Mouse (Mus musculus): Measurements from ENCODE around the gene B3galt4. TPM values are rescaled to one million over a fixed set of nuclear protein-coding genes. Genes with fewer than 3 reads are reported as not detected.

B3galt4 gene
- total and polyA plus RNA-seq, 3 experiments: 2.2 to 2.9 TPM; not detected in 1

- Histone ChIP-seq H3K9ac (ENCODE audit: control insufficient read depth, low read depth, low read length, poor library complexity, severe bottlenecking) (no peak overlapping the region), H3K36me3 (ENCODE audit: control insufficient read depth in 1 of 2, insufficient read depth in 2 of 2, low read length in 2 of 2) (peaks cover 0 to 12% of the 10 kb centered on the region in 2 experiments), H3K79me2 (ENCODE audit: control insufficient read depth, insufficient read depth, low read length, poor library complexity) (peaks cover 37% of the 10 kb centered on the region), H3K4me3 (ENCODE audit: control insufficient read depth in 1 of 2, insufficient read depth in 1 of 2, low read depth in 2 of 2, low read length in 2 of 2) (no peak overlapping the region), H3K4me1 (ENCODE audit: control insufficient read depth in 1 of 2, insufficient read depth in 2 of 2, low read length in 2 of 2) (peaks cover 4 to 16% of the 10 kb centered on the region in 2 experiments; a peak in 2 of 4 replicates), H3K27ac (ENCODE audit: control insufficient read depth, low read depth, low read length) (no peak overlapping the region), H3K27me3 (ENCODE audit: control insufficient read depth in 1 of 2, insufficient read depth in 2 of 2, low read length in 2 of 2) (no peaks in the 10 kb centered on the region), H3K9me3 (replicated peaks; ENCODE audit: insufficient read depth, low read length) (no peaks in the 10 kb centered on the region)
- DNase-seq (ENCODE audit: low read depth, low spot score): no peak
- no peak for TF ChIP-seq SIN3A (IDR thresholded peaks at IDR 0.05; ENCODE audit: low read length)
These were observed 38.0 kb downstream of the B3galt4 start for GRCm38 (mm10) chr17:33913264-33913663.

- H3K36me3 ChIP-seq (ENCODE audit: control insufficient read depth in 1 of 2, insufficient read depth in 2 of 2, low read length in 2 of 2): peaks cover 0 to 16% of the 10 kb centered on the region in 2 experiments
These were observed 39.4 kb downstream of the B3galt4 start for GRCm38 (mm10) chr17:33911813-33912414.

GRCm38 (mm10) chr17:33911052-33911812, 40.1 kb downstream of the B3galt4 start:
- peaks cover 32% of the 10 kb centered on the region for H3K79me2 ChIP-seq (ENCODE audit: control insufficient read depth, insufficient read depth, low read length, poor library complexity)
- H3K4me1 ChIP-seq (ENCODE audit: control insufficient read depth in 1 of 2, insufficient read depth in 2 of 2, low read length in 2 of 2): peaks cover 4 to 20% of the 10 kb centered on the region in 2 experiments; a peak in 3 of 4 replicates

More at GRCm38 (mm10) chr17:33911813-33912414, 39.4 kb downstream of the B3galt4 start:
- no peak overlapping the region for H3K9ac ChIP-seq (ENCODE audit: control insufficient read depth, low read depth, low read length, poor library complexity, severe bottlenecking)
- H3K27me3 ChIP-seq (ENCODE audit: control insufficient read depth in 1 of 2, insufficient read depth in 2 of 2, low read length in 2 of 2): no peaks in the 10 kb centered on the region
- no peak for DNase-seq (ENCODE audit: low read depth, low spot score)
- no peak for TF ChIP-seq MAZ (IDR thresholded peaks at IDR 0.05; ENCODE audit: low read depth, low read length)
- TF ChIP-seq KAT2A (conservative IDR thresholded peaks at IDR 0.05; ENCODE audit: low read depth, low read length): no peak
- TF ChIP-seq MAX (IDR thresholded peaks at IDR 0.05; ENCODE audit: low read length): no peak
- no peak for TF ChIP-seq ZNF384 (IDR thresholded peaks at IDR 0.05; ENCODE audit: low read depth, low read length)
- no peak for TF ChIP-seq USF2 (IDR thresholded peaks at IDR 0.05; ENCODE audit: borderline replicate concordance in 1 of 2, insufficient read depth in 1 of 2, low read depth in 1 of 2, low read length in 2 of 2)
- TF ChIP-seq TCF12 (IDR thresholded peaks at IDR 0.05; ENCODE audit: low read depth, low read length): no peak
- TF ChIP-seq NRF1 (IDR thresholded peaks at IDR 0.05; ENCODE audit: insufficient read depth, low read depth, low read length, poor library complexity, severe bottlenecking): no peak
- TF ChIP-seq MYB (IDR thresholded peaks at IDR 0.05; ENCODE audit: low read depth, low read length): no peak
- TF ChIP-seq USF1 (IDR thresholded peaks at IDR 0.05; ENCODE audit: low read depth, low read length): no peak
- TF ChIP-seq RAD21 (IDR thresholded peaks at IDR 0.05; ENCODE audit: low read depth, low read length): no peak
- no peak for TF ChIP-seq NELFE (IDR thresholded peaks at IDR 0.05; ENCODE audit: low read depth, low read length)
- no peak for TF ChIP-seq ETS1 (IDR thresholded peaks at IDR 0.05; ENCODE audit: low read depth, low read length)
- no peak for TF ChIP-seq ZMIZ1 (IDR thresholded peaks at IDR 0.05; ENCODE audit: low read depth, low read length)
- TF ChIP-seq POLR2AphosphoS2 (IDR thresholded peaks at IDR 0.05; ENCODE audit: low read length): no peak
- no peak for TF ChIP-seq GABPA (IDR thresholded peaks at IDR 0.05; ENCODE audit: low read depth, low read length)
- TF ChIP-seq SMC3 (IDR thresholded peaks at IDR 0.05; ENCODE audit: low read depth, low read length): no peak
- TF ChIP-seq TAL1 (IDR thresholded peaks at IDR 0.05; ENCODE audit: low read length): no peak
- TF ChIP-seq MYC (IDR thresholded peaks at IDR 0.05; ENCODE audit: low read depth, low read length): no peak
- H3K27ac ChIP-seq (ENCODE audit: control insufficient read depth, low read depth, low read length): no peak overlapping the region
- no peaks in the 10 kb centered on the region for H3K9me3 ChIP-seq (replicated peaks; ENCODE audit: insufficient read depth, low read length)
- peaks cover 36% of the 10 kb centered on the region for H3K79me2 ChIP-seq (ENCODE audit: control insufficient read depth, insufficient read depth, low read length, poor library complexity)
- H3K4me1 ChIP-seq (ENCODE audit: control insufficient read depth in 1 of 2, insufficient read depth in 2 of 2, low read length in 2 of 2): peaks cover 4 to 20% of the 10 kb centered on the region in 2 experiments; a peak in 3 of 4 replicates
- no peak overlapping the region for H3K4me3 ChIP-seq (ENCODE audit: control insufficient read depth in 1 of 2, insufficient read depth in 1 of 2, low read depth in 2 of 2, low read length in 2 of 2)

More at GRCm38 (mm10) chr17:33911052-33911812, 40.1 kb downstream of the B3galt4 start:
- no peak for DNase-seq (ENCODE audit: low read depth, low spot score)
- Histone ChIP-seq H3K36me3 (ENCODE audit: control insufficient read depth in 1 of 2, insufficient read depth in 2 of 2, low read length in 2 of 2) (peaks cover 0 to 16% of the 10 kb centered on the region in 2 experiments), H3K27me3 (ENCODE audit: control insufficient read depth in 1 of 2, insufficient read depth in 2 of 2, low read length in 2 of 2) (no peaks in the 10 kb centered on the region), H3K9me3 (replicated peaks; ENCODE audit: insufficient read depth, low read length) (no peaks in the 10 kb centered on the region), H3K4me3 (ENCODE audit: control insufficient read depth in 1 of 2, insufficient read depth in 1 of 2, low read depth in 2 of 2, low read length in 2 of 2) (no peak overlapping the region), H3K9ac (ENCODE audit: control insufficient read depth, low read depth, low read length, poor library complexity, severe bottlenecking) (no peak overlapping the region), H3K27ac (ENCODE audit: control insufficient read depth, low read depth, low read length) (no peak overlapping the region)
- TF ChIP-seq MEF2A (IDR thresholded peaks at IDR 0.05; ENCODE audit: extremely low read depth, insufficient replicate concordance, low read depth, low read length, poor library complexity, severe bottlenecking): no peak
- no peak for TF ChIP-seq SMC3 (IDR thresholded peaks at IDR 0.05; ENCODE audit: low read depth, low read length)
- TF ChIP-seq ETS1 (IDR thresholded peaks at IDR 0.05; ENCODE audit: low read depth, low read length): no peak
- TF ChIP-seq EP300 (IDR thresholded peaks at IDR 0.05; ENCODE audit: low read depth in 1 of 2, low read length in 2 of 2): no peak
